Mouse (Mus musculus): Measurements from ENCODE around the gene Sgcd.

Gene Sgcd

DNA sequence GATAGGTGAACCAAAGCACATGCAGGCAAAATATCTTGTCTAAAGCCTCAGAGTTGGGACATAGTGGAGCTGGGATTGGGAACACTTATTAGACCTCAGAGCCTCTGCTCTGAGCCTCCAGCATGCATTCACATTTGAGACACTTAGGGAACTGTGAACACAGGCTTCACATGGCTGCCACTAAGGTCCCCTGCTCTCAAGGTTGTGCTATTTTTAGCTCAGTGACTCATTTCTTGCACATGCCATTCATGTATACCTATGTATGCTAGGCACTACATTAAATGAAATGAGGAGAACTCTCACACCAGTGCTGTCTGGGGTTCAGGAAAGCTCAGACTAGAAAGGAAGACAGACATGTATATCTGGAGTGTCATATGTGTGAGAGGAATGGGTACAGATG is 974.5 kb downstream of the Sgcd start:
- no peak for DNase-seq (ENCODE audit: low spot score)

DNA sequence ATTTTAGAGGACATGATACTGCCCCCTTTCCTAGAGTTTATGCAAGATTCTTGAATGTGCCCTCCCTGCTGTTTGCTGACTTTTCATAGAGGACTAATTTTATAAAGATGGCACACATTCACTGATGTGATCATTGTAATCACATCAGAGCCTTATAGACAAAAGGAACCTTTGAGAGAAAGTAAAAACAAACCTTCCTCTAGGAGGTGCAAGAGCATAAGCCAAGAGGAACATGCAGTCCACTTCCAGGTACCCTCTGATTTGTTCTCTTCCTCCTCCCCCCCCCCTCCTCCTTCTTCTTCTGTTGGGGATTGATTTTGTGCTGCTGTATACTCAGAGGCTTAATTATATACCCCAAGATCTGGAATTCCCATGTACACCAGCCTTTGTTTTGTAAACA is 978.6 kb downstream of the Sgcd start:
- no peak for DNase-seq (ENCODE audit: low spot score)

DNA sequence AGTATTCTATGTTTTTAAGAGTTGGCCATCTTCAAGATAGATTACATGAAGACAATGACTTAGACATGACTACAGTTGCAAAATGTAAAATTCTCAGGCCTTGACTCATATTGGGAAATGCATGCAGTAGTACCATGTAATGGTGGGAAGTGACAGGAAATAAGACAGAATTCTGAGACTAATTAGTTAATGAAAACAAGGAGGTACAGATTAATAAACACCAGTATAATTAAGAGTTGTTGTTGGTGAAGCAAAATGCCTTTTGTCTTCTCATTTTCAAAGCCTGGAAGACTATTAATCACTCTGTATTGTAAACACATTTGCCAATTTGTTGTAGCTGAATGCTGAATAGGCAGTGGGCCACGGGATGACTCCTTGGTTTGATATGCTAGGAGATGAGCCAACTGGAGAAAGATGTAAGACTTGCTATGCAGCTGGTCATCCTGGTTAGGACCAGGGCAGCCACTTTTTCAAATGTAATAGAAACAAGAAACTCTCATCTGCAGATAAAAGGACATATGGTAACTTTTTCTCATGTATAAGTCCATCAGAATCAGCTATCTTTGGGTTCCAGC is 983.4 kb downstream of the Sgcd start:
- DNase-seq (ENCODE audit: low spot score): no peak

DNA sequence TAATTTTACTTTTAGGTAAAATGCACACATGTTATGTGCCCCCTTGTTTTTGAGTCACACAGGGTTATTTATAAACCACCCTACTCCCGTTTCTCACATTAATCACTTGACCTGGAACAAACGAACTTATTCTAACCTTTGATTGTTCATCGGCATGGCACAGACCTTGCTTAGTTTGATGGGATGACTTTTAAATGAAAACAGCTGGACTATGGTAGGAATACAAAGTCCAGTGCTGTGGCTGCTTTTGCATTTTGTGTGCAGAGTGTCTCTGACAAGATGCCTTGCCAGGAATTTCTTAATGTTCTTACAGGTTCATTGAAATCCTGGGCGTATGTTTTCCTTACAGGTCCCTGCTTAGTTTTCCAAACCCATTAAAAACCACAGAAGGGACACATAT is 1049.5 kb downstream of the Sgcd start:
- no peak for DNase-seq (ENCODE audit: low spot score)

DNA sequence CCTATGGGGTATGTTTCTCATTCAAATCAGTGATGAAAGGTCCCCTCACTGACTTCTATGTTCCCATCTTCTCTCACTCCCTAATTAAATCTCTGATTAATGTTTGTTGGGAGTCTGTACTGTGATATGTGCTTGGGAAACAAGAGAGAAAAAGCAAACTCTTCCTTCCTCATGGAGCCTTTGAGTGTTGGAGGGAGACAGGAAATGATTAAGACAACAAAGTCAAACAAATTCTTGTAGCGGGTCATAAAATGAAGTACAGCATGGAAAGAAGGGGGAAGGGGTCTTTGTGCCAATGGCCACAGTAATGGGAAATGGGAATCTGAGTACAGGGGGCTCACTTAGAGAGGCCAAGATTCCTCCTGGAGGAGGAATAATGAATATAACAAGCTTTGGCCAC is 1063.8 kb downstream of the Sgcd start:
- DNase-seq (ENCODE audit: low spot score): no peak

DNA sequence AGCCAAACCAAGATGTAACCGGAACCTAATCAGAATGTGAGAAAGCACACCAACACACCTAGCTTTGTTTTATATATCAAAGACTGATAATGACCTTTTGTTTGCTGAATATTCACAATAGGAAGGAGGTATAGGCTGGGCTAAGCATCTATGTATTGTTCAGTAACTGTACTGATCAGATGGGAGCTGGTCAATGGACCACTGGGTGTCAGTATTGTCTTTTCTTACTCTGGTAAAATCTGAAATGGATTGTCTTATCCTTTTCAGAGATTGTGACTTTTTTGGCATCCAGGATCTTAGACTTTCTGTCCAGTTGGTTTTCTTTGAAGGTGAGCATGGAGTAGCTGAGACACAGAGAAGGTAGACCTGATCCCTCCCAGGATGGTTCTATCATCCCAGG is 1068.5 kb downstream of the Sgcd start:
- no peak for DNase-seq (ENCODE audit: low spot score)

DNA sequence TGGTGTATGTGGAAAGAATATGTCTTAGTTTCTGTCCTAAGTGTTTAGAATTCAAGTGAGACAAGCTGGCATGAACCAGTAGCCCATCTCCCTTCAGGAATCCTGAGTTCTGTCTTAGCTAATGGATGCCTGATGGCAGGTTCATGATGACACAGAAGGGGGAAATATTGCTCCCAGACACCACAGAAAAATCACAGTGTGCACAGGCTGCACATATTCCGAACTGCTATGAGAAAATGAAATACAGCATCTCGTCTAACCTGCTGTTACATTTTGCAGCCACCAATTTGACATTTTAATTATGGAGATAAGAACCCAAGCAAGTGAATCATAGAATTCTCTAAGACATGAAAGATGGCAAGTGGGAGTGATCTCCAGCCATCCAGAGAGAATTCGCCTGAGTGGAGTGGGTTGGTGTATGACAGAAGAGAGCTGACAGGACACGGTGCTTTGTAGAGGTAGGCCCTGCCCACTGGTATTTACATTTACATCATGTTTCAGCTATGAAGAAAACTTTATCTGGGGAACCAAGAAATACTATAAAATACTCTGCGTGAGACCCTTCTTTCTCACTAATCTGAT is 1076.0 kb downstream of the Sgcd start:
- DNase-seq (ENCODE audit: low spot score): no peak

DNA sequence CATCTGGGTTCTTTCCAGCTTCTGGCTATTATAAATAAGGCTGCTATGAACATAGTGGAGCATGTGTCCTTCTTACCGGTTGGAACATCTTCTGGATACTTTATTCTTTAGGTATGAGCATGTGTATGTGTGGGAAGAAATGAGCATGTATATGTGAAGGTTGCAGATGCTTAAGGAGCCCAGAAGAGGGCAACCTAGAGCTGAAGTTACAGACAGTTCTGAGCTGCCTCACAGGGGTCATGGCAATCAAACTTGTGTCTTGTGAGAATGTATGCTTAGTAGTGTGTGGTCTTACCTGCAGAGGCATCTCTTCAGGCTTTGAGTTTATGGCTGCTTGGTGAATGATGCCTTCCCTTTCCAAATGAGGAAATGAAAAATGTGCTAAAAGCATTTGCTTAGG is 1084.5 kb downstream of the Sgcd start:
- no peak for DNase-seq (ENCODE audit: low spot score)

DNA sequence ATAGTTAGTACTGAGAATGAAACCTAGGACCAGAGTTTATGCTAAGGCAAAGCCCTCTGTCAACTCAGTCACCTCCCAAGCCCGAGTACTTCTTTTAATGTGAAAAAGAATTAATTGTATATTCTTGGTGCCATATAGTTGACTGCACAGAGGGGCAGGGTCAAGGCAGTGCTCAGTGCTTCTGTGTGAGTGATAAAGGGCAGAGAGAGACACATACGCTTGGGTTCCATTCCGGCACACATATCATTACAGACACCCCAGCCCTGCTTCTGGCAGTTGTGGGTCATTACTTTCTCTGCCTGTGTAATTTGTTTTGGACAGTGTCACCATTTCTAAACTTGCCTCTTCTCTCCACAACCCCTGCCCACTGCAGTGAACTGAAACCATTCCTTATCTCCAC is 1099.7 kb downstream of the Sgcd start:
- no peak for DNase-seq (ENCODE audit: low spot score)

DNA sequence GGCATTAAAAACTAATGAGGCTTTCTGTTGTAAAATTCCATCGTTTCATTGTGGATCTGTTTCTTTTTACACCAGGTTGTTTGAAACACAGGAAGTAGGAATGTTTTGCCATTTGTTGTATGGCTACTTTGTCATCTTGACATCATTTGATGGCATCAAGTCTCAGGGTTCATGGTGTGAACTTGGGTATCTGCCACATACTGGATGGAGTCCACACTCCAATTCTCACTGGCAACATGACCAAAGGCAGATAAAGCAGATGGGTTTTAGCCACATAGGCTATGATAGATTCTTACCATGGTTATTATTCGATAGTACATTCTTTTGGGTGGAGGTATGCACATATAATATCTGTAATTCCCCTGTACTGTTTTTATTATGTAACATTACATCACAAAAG is 1106.3 kb downstream of the Sgcd start:
- DNase-seq (ENCODE audit: low spot score): no peak

DNA sequence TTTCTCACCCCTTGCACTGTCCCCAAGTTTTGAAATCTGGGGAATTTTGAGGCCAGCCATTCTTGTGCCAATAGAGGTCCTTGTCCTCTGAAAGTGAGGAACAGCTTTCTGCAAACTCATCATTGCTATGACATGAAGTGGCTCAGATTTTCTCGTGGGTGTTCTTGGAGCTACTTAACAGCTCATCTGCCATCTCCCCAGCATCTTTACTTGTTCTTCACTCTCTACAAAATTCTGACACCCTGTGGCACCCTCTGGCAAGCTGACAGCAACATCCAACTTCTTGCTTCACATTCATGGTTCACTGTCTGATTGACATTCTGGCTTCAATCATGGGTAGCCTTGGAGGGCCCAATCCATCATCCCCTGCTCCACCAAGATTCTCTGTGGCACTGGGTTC is 1113.0 kb downstream of the Sgcd start:
- no peak for DNase-seq (ENCODE audit: low spot score)

DNA sequence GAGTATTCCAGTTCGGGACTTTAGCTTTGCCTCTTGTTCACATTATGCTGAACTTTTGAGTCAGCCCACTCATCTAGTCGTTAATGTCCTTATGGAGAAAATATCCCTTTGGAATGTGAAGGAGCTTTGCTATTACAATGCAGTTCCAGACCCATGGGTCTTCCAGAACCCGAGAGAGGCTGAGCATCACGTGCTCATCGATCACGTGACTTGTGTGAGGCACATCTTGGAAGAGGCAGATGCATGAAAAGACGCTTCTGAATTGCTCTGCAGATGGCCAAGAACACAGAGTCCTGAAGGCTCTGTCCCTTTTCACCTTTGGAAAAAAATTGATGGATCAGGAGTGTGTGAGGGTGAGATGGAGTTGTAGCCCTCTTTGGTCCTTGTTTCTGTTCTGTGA is 1120.2 kb downstream of the Sgcd start:
- DNase-seq (ENCODE audit: low spot score): no peak

DNA sequence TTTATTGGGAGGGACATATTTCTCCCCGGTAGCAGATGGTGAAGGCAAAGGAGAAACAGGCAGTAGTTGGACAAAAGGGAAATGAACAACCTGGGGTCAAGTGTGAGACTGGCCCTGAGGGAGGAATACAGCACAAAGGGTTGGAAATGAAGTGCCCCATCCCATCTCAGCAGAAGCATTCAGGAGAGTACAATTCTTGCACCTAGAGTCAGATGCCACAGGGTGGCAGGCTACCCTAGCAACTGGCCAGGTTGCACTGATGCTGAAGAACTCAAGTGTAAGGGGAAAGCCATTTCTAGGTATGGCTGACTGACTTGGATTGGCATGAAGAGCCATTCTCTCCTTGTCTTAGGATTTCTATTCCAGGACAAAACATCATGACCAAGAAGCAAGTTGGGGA is 1124.0 kb downstream of the Sgcd start:
- DNase-seq (ENCODE audit: low spot score): no peak

DNA sequence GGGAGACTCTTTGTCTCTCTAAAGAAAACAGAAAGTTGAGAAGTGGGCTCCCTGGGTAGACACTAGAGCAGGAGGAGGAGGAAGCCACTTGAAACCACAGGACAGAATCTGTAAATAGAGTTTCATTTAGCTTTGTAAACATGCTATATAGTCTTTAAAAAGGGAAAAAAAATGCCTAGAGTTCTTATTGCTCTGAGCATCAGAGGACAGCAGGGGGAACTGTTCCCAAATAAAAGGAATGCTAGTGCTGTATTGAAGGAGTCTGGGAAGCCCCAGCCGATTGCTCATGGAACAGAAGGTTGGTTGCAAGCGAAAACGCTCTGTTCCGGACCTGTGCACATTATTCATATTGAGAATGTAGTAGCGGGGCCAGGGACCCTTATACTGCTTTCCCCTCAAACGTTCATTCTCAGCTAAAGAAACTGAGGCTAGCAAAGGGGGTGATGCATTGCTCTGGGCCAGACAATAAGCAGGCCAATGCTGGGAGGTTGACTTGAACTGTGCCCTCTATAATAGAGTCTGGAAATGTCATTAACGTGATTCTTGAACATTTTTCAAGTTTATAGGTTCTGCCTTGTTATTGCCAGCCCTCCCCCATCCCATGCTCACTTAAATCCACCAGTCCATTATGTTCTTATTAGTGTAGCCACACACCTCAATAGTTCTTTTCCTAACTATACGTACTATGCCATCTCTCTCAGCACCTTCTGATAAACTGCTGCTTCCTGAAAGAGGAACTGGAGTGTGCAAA is 1140.4 kb downstream of the Sgcd start:
- DNase-seq (ENCODE audit: low spot score): no peak

DNA sequence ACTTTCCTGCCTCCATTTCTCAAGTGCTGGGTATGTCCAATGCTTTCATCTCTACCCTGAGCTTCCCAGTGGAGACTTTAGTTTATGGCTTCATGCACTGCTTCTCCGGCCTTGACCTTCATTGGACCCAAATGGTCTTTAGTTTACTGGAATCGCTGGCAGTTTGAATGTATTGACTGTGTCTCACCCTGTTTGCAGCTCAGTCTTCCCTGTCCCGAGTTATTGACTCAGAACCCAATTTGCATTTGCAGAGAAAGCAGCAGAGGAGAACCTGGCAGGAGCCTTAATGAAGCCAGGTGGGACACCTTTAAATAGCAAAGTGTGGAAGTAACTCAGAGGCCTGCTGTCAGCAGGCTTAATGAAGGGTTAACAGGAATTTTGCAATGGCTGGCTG is 1140.9 kb downstream of the Sgcd start:
- no peak for DNase-seq (ENCODE audit: low spot score)

DNA sequence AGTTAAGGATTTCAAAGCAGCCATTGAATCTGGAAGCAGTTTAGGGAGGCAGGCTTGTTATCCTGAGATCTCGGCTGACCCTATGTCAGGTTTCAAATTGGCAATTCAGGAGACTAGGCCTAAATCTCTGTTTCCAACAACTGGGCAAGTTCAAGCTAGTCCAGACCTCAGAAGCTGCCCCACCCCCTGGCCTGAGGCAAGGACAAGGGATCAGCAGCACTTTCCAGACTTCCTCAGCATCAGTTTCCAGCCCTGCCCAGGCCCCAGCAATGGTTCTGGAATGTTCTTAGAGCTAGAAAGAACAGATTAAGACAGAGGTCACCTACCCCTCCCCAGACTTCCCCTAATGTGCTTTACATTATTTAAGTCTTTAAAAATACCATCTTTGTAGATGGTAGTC is 1142.1 kb downstream of the Sgcd start:
- DNase-seq (ENCODE audit: low spot score): no peak

All from ovary, postnatal 14 days (tissue).